Mouse (Mus musculus): Measurements from ENCODE around the gene Nhlrc3. TPM values are rescaled to one million over a fixed set of nuclear protein-coding genes. Genes with fewer than 3 reads are reported as not detected.

The Nhlrc3 gene
- polyA plus RNA-seq, 1 experiment from 2014 or later: 11.0 TPM

DNA sequence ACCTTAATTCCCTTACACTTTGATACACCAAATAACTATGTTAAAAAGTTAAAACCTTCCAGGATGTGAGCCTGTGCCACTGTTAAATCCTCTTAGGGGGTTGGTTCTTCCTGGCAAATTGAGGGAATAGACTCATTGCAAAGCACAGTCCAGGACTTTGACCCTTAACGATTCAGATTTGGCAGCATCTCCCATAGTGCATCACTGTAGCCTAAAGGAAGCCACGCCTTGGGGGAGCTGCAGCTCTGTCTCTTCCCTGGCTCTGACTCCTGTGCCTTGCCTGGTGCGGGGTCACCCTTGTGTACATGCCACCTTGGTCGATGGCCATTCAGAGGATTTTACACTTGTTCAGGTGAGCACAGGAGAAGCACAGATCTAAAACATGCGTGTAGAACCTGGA is 6.5 kb upstream of the Nhlrc3 start:
- no peaks in the 10 kb centered on the region for H3K9me3 ChIP-seq
- WGBS: 95% methylated on average over 5 of the region's 5 CpGs
- no peak for DNase-seq (ENCODE audit: low spot score)
- H3K27me3 ChIP-seq (replicated peaks; ENCODE audit: low read depth, poor library complexity, severe bottlenecking): no peaks in the 10 kb centered on the region
- H3K4me1 ChIP-seq: peaks cover 31% of the 10 kb centered on the region
- no peak overlapping the region for H3K4me3 ChIP-seq
- H3K36me3 ChIP-seq (replicated peaks): peaks cover 72% of the 10 kb centered on the region
- no peak overlapping the region for H3K27ac ChIP-seq (replicated peaks)

DNA sequence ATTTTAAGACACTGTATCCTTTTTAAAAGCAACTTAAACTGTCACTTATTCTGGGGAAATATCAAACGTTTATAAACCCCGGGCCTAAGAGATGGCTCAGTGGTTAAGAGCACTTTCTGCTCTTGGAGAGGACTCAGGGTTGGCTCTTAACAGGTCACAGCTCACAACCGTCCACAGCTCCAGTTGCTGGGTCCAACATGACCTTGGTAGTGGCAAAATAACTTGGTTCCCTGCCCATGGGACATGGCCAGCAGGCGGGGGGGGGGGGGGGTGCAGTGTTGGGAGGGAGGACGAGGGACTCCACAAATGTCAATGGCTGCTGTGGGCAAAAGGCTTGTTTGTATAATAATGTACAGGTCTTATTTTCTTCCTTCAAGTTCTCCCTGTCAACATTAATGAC is 4.2 kb upstream of the Nhlrc3 start:
- 80% methylated on average over 5 of the region's 5 CpGs for WGBS
- Histone ChIP-seq H3K4me1 (peaks cover 37% of the 10 kb centered on the region), H3K27ac (replicated peaks) (no peak overlapping the region), H3K4me3 (no peak overlapping the region), H3K9me3 (no peaks in the 10 kb centered on the region), H3K27me3 (replicated peaks; ENCODE audit: low read depth, poor library complexity, severe bottlenecking) (no peaks in the 10 kb centered on the region), H3K36me3 (replicated peaks) (peaks cover 49% of the 10 kb centered on the region)
- DNase-seq (ENCODE audit: low spot score): no peak

DNA sequence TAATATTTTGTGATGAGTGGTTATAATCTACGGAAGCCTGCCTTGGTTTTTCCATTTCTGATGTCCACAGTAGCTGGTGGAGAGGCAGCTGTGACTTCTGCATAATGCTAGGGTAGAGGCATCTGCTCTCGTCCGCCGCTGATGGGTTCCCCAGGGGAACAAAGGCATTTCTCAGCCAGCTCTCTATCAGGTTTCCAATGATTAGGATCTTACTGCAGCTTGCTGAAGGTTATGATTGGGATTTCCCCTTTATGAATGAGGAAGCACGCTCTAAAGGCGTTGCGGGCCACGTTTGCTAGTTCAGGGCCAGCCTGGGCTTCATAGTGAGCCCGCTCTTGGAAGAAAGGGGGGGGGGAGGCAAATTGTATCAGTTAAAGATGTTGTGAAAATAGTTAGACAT is 3.3 kb upstream of the Nhlrc3 start:
- no peaks in the 10 kb centered on the region for H3K9me3 ChIP-seq
- no peak overlapping the region for H3K27ac ChIP-seq (replicated peaks)
- H3K4me1 ChIP-seq: peaks cover 42% of the 10 kb centered on the region
- no peaks in the 10 kb centered on the region for H3K27me3 ChIP-seq (replicated peaks; ENCODE audit: low read depth, poor library complexity, severe bottlenecking)
- no peak for DNase-seq (ENCODE audit: low spot score)
- WGBS: 61% methylated on average over 9 of the region's 9 CpGs
- H3K36me3 ChIP-seq (replicated peaks): peaks cover 40% of the 10 kb centered on the region
- H3K4me3 ChIP-seq: peak overlapping the region; percentile 95

DNA sequence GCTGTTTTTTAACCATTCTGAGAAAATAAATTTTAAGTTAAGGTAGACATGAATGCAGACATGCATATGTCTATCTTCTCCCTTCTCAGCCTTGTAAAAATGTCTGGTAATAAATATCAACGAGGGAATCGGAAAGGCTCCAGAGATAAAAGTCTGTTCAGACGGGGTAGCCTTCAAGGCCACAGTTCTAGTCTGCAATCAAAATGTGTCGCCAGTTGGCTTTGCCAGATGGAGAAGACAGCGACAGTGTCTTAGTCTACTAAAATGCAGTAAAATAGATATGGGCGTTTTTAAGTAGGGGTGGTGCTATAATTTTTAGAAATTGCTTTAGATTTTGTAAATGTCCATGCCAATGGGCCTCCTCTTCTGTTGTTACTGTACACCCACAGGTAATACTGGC is 2.2 kb upstream of the Nhlrc3 start:
- H3K27ac ChIP-seq (replicated peaks): no peak overlapping the region
- WGBS: 66% methylated on average over 6 of the region's 6 CpGs
- DNase-seq (ENCODE audit: low spot score): no peak

DNA sequence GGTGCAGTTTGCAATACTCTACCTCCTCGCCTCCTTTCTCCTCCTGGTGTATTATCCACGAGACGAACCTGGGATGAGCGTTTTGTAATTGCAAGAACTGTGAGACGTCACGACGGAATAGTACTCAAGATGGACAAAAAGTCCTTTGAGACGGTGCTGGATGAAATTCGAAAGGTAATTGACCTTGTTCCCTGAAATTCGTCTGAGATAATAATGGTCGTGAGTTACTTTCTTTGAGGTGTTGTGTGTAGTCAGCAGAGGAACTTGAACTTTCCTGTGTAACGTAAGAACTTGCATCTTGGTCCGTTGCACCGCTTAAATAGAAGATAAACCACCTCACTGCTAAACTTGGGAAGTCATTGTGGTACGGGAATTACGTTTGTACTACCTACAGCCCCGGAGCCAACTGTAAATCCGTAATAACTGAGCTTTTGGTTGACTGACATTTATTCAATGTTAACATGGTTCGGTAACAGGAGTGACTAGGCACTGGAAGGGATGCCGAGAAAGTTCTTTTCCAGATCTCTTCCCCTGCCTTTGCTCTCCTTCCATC is 1.1 kb upstream of the Nhlrc3 start:
- no peaks in the 10 kb centered on the region for H3K9me3 ChIP-seq
- H3K27me3 ChIP-seq (replicated peaks; ENCODE audit: low read depth, poor library complexity, severe bottlenecking): no peaks in the 10 kb centered on the region
- peaks cover 45% of the 10 kb centered on the region for H3K4me1 ChIP-seq
- peaks cover 38% of the 10 kb centered on the region for H3K36me3 ChIP-seq (replicated peaks)
- DNase-seq (ENCODE audit: low spot score): peak; percentile 19
- WGBS: under 1% methylated on average over 20 of the region's 20 CpGs
- peak overlapping the region; percentile 95 for H3K4me3 ChIP-seq
- peak overlapping the region; percentile 96 for H3K27ac ChIP-seq (replicated peaks)

More for the DNA sequence above, 2.2 kb upstream of the Nhlrc3 start:
- Histone ChIP-seq H3K4me3 (peak overlapping the region; percentile 95), H3K4me1 (peaks cover 45% of the 10 kb centered on the region), H3K27me3 (replicated peaks; ENCODE audit: low read depth, poor library complexity, severe bottlenecking) (no peaks in the 10 kb centered on the region), H3K9me3 (no peaks in the 10 kb centered on the region), H3K36me3 (replicated peaks) (peaks cover 38% of the 10 kb centered on the region)

DNA sequence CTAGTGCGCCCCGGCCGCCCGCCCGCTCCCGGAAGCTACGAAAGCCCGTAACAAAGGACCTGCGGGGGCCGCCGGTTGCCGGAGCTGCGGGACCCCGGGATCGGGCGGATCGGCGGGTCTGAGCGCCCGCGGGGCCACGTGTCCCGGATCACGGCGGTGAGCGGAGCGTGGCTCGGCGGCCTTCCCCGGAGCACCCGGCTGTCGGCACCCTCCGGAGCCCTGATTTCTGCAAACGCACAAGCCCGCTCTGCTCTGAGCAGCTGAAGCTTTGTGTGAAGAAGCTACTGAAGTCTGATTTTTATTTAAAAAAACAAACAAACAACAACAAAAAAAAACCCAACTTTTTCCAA is 608 bp upstream of the Nhlrc3 start:
- Histone ChIP-seq H3K4me3 (peak overlapping the region; percentile 95), H3K4me1 (peaks cover 45% of the 10 kb centered on the region), H3K36me3 (replicated peaks) (peaks cover 37% of the 10 kb centered on the region), H3K27ac (replicated peaks) (peak overlapping the region; percentile 96), H3K27me3 (replicated peaks; ENCODE audit: low read depth, poor library complexity, severe bottlenecking) (no peaks in the 10 kb centered on the region), H3K9me3 (no peaks in the 10 kb centered on the region)
- DNase-seq (ENCODE audit: low spot score): no peak
- WGBS: 1% methylated on average over 35 of the region's 35 CpGs

DNA sequence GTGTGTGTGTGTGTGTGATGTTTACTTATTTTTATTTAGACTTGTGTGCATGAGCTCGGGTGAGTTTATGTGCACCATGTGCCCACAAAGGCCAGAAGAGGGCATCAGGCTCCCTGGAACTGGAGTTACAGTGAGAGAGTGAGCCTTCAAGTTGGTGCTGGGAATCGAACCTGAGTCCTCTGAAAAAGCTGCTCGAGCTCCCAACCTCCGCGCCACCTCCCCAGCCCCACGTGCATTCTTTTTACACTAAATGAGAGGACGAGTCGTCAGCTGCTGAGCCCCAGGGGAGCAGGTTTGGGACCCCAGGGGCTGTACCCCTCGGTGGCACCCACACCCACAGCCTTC is 459 bp downstream of the Nhlrc3 start:
- no peak for DNase-seq (ENCODE audit: low spot score)
- H3K27me3 ChIP-seq (replicated peaks; ENCODE audit: low read depth, poor library complexity, severe bottlenecking): no peaks in the 10 kb centered on the region
- peaks cover 42% of the 10 kb centered on the region for H3K4me1 ChIP-seq
- no peaks in the 10 kb centered on the region for H3K9me3 ChIP-seq
- 6% methylated on average over 9 of the region's 9 CpGs for WGBS
- H3K27ac ChIP-seq (replicated peaks): peak overlapping the region; percentile 96
- H3K4me3 ChIP-seq: peak overlapping the region; percentile 95
- H3K36me3 ChIP-seq (replicated peaks): peaks cover 38% of the 10 kb centered on the region

DNA sequence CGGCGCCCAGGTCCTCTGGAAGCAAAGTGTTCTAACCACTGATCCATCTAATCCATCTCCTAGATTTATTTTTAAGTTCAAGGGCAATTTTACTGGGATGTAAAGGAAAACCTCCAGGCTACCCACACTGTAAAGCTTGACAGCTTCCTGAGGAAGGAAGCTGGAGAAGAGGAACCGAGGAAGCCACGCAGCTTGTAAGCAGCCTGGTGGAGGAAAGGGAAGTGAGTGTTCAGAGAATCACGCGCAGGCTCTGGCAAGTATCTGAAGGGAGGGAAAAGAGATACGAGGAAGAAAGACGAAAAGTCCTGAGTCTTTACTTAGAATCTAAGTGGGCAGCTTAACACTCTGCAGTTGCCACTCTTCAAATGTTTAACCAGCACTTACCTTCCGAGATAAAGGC is 3.0 kb downstream of the Nhlrc3 start:
- H3K36me3 ChIP-seq (replicated peaks): peaks cover 59% of the 10 kb centered on the region
- H3K4me1 ChIP-seq: peaks cover 18% of the 10 kb centered on the region
- 89% methylated on average over 9 of the region's 9 CpGs for WGBS
- H3K4me3 ChIP-seq: no peak overlapping the region
- no peak for DNase-seq (ENCODE audit: low spot score)
- no peak overlapping the region for H3K27ac ChIP-seq (replicated peaks)
- no peaks in the 10 kb centered on the region for H3K27me3 ChIP-seq (replicated peaks; ENCODE audit: low read depth, poor library complexity, severe bottlenecking)
- H3K9me3 ChIP-seq: no peaks in the 10 kb centered on the region

DNA sequence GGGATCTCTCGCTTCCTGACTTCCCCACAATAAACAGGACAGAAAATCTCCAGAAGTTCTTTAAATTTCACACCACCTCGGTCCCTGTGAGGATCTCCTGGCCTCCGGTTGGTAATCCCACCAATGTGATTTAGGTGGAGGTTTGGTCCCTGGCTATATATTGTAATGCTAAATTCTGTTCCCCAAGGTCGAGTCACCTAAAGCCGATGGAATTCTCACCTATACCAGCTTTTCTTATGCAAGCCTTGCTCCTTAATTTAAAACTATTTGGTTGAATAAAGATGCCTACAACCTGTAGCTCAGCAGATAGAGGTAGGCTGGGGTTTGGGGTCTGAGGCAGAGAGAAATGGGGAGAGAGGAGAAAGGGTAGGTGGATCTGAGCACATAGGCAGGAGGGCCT is 5.4 kb downstream of the Nhlrc3 start:
- DNase-seq (ENCODE audit: low spot score): no peak
- peaks cover 83% of the 10 kb centered on the region for H3K36me3 ChIP-seq (replicated peaks)
- no peaks in the 10 kb centered on the region for H3K9me3 ChIP-seq
- peaks cover 12% of the 10 kb centered on the region for H3K4me1 ChIP-seq
- no peak overlapping the region for H3K27ac ChIP-seq (replicated peaks)
- 76% methylated on average over 5 of the region's 5 CpGs for WGBS
- no peak overlapping the region for H3K4me3 ChIP-seq
- no peaks in the 10 kb centered on the region for H3K27me3 ChIP-seq (replicated peaks; ENCODE audit: low read depth, poor library complexity, severe bottlenecking)

DNA sequence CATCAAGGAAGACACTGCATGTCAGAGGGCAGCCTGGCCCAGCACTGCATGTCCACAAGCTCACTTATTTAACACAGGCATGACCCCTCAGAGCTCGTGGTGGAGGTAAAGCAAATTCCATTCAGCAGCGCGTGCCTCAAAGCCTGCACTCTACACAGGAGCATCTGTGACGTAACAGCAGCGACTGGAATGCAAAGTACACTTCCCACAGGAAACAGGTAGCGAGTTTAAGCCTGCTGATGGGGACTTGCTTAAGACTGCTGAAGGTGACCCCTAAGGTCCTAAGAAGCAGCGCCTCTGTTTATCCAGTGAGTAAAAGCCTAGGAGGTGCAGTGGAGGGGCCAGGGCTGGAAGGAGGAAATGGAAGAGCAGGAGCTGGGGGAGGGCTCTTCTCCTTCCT is 8.1 kb downstream of the Nhlrc3 start:
- H3K36me3 ChIP-seq (replicated peaks): peaks cover 97% of the 10 kb centered on the region
- 78% methylated on average over 7 of the region's 7 CpGs for WGBS

DNA sequence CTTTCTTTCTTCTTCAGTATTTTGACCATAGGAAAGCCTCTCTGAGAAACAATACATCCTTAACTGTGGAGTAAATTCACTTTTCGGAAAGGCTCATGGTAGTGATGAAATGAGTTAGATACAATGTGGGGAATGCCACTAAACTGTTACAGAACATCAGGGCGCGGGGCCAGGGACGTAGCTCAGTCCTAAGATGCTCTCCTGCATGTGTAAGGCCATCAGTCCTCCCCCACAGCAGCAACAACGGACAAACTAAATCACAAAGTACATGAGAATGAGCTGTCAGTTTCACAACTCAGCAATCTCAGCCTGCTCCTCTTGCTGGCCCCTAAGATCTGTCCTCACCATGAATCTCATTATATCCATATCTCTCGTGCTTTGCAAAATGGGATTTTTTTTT is 8.6 kb downstream of the Nhlrc3 start:
- WGBS: 88% methylated on average over 6 of the region's 6 CpGs
- Histone ChIP-seq H3K27me3 (replicated peaks; ENCODE audit: low read depth, poor library complexity, severe bottlenecking) (no peaks in the 10 kb centered on the region), H3K36me3 (replicated peaks) (peaks cover 96% of the 10 kb centered on the region), H3K4me1 (no peaks in the 10 kb centered on the region), H3K4me3 (no peak overlapping the region), H3K9me3 (no peaks in the 10 kb centered on the region), H3K27ac (replicated peaks) (no peak overlapping the region)
- no peak for DNase-seq (ENCODE audit: low spot score)

More for the DNA sequence above, 8.1 kb downstream of the Nhlrc3 start:
- Histone ChIP-seq H3K9me3 (no peaks in the 10 kb centered on the region), H3K27me3 (replicated peaks; ENCODE audit: low read depth, poor library complexity, severe bottlenecking) (no peaks in the 10 kb centered on the region), H3K4me3 (no peak overlapping the region), H3K27ac (replicated peaks) (no peak overlapping the region), H3K4me1 (no peaks in the 10 kb centered on the region)
- no peak for DNase-seq (ENCODE audit: low spot score)

DNA sequence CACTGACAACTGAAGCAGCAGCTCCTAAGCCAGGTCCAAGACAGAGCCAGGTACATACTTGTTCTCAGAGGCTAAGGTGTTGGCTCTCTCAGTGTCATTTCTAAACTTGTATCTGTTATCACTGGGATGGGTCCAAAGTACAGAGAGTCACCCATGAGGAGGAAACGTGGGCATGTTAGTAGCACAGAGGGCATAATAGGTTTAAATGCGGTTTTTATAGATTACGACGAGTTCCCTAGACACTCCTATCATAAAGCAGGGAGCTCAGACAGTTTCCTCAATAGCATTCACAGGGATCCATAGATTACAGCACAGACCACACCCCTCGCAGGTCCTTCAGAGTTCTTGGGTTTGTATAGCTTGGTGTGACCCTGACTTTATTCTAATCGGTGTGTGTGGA is 9.1 kb downstream of the Nhlrc3 start:
- H3K27ac ChIP-seq (replicated peaks): no peak overlapping the region
- H3K36me3 ChIP-seq (replicated peaks): peaks cover 92% of the 10 kb centered on the region
- H3K9me3 ChIP-seq: no peaks in the 10 kb centered on the region
- H3K4me1 ChIP-seq: no peaks in the 10 kb centered on the region
- no peak for DNase-seq (ENCODE audit: low spot score)
- 95% methylated on average over 6 of the region's 6 CpGs for WGBS
- H3K4me3 ChIP-seq: no peak overlapping the region
- H3K27me3 ChIP-seq (replicated peaks; ENCODE audit: low read depth, poor library complexity, severe bottlenecking): no peaks in the 10 kb centered on the region

DNA sequence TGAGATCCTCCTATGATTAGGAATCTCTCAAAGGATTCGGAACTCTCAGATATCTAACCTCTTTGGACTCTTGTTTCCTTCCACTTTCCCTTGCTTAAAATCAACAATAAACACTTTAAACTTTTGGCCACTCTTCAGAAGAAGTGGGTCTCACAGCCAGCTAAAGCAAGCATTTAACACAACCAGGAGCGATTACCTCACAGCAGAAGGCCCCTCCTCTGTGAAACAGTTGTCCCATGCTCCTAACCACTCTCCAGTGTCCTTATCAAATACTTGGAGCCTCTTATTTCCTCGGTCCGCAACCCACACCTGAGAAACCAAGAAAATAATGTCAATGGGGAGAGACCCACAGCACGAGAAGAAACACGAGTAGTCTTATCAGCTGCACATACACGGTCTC is 9.8 kb downstream of the Nhlrc3 start:
- no peak for DNase-seq (ENCODE audit: low spot score)
- no peak overlapping the region for H3K27ac ChIP-seq (replicated peaks)
- no peaks in the 10 kb centered on the region for H3K4me1 ChIP-seq
- 91% methylated on average over 7 of the region's 7 CpGs for WGBS
- no peak overlapping the region for H3K4me3 ChIP-seq
- peaks cover 85% of the 10 kb centered on the region for H3K36me3 ChIP-seq (replicated peaks)
- no peaks in the 10 kb centered on the region for H3K9me3 ChIP-seq
- no peaks in the 10 kb centered on the region for H3K27me3 ChIP-seq (replicated peaks; ENCODE audit: low read depth, poor library complexity, severe bottlenecking)

DNA sequence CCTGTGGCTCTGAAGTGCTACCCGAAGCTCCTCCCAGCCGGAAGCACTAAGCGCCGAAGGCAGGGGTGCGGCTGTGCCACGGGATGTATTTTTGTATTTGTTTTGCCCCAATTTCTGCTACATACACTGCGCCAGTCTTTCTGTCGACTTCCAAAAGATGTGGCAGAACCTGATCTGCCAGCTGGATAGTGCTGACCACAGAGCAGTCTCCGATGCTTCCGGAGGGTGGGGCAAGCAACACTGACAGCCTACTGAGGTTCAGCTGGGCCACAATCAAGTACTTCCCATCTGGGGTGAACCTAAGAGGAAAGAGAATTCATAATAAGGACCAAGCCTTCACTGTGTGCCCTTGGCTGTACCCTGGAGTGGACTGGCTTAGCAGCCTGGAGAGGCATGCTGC is 10.8 kb downstream of the Nhlrc3 start:
- no peaks in the 10 kb centered on the region for H3K27me3 ChIP-seq (replicated peaks; ENCODE audit: low read depth, poor library complexity, severe bottlenecking)
- no peaks in the 10 kb centered on the region for H3K9me3 ChIP-seq
- H3K4me1 ChIP-seq: no peaks in the 10 kb centered on the region
- H3K36me3 ChIP-seq (replicated peaks): peaks cover 75% of the 10 kb centered on the region
- no peak overlapping the region for H3K27ac ChIP-seq (replicated peaks)
- H3K4me3 ChIP-seq: no peak overlapping the region
- no peak for DNase-seq (ENCODE audit: low spot score)
- 94% methylated on average over 10 of the region's 10 CpGs for WGBS
